Mouse (Mus musculus) heart, embryonic 10.5 days (tissue): ENCODE data around the gene Alkbh2. TPM values are rescaled to one million over a fixed set of nuclear protein-coding genes. Genes with fewer than 3 reads are reported as not detected.

Source experiments
- polyA plus RNA-seq: library from polyadenylated mRNA; unstranded; fragments of >200 nt; fragmentation: Nextera tagmentation; extraction: Ambion mirVana; gene quantifications from 2 replicates; pipeline ENCODE4 v1.2.1, GENCODE M21; 2016

The Alkbh2 gene
- polyA plus RNA-seq, 1 experiment from 2014 or later = 13.2 TPM

Other genes starting within 250 kb of the Alkbh2 start
- 163 and 178 TPM in 2 replicates for gene Coro1c, start 219.5 kb downstream of the Alkbh2 start, polyA plus RNA-seq
- 16.7 and 18.3 TPM in 2 replicates for gene Ssh1, start 134.3 kb downstream of the Alkbh2 start, polyA plus RNA-seq
- gene Dao, start 124.5 kb downstream of the Alkbh2 start, polyA plus RNA-seq = not detected in 2 replicates
- gene Usp30, start 62.8 kb downstream of the Alkbh2 start, polyA plus RNA-seq = 9.9 and 10.2 TPM in 2 replicates
- gene Svop, start 36.6 kb downstream of the Alkbh2 start, polyA plus RNA-seq = 0.23 and 0.46 TPM in 2 replicates
- gene Ung, start 2.2 kb upstream of the Alkbh2 start, polyA plus RNA-seq = 68.1 and 70.9 TPM in 2 replicates
- gene Acacb, start 18.3 kb upstream of the Alkbh2 start, polyA plus RNA-seq = 5.8 and 11.7 TPM in 2 replicates
- not detected in 2 replicates for gene Foxn4, start 145.6 kb upstream of the Alkbh2 start, polyA plus RNA-seq
- 0.71 and 0.82 TPM in 2 replicates for gene Myo1h, start 160.9 kb upstream of the Alkbh2 start, polyA plus RNA-seq